Mouse (Mus musculus): Measurements from ENCODE around the gene D6Ertd527e. TPM values are rescaled to one million over a fixed set of nuclear protein-coding genes. Genes with fewer than 3 reads are reported as not detected.
A peak's percentile ranks its signal among the peaks of the same experiment; 100 is the strongest.

Gene D6Ertd527e
- polyA plus RNA-seq, 1 experiment from 2014 or later: 0.17 TPM

- ATAC-seq (ENCODE audit: insufficient read depth, low FRiP score, low TSS enrichment) (no peak), DNase-seq (ENCODE audit: low spot score) (no peak)
- Histone ChIP-seq H3K27ac (ENCODE audit: low read depth, low read length) (no peak overlapping the region), H3K4me1 (ENCODE audit: control insufficient read depth, insufficient read depth, low read length) (no peaks in the 10 kb centered on the region), H3K36me3 (ENCODE audit: control insufficient read depth, insufficient read depth, low read length) (no peaks in the 10 kb centered on the region), H3K4me3 (ENCODE audit: low read depth, low read length) (no peak overlapping the region), H3K9me3 (ENCODE audit: control insufficient read depth, low read length) (no peaks in the 10 kb centered on the region), H3K9ac (ENCODE audit: low read length) (no peak overlapping the region), H3K27me3 (ENCODE audit: control insufficient read depth, insufficient read depth, low read length) (no peaks in the 10 kb centered on the region), H3K4me2 (ENCODE audit: low read depth) (no peak overlapping the region)
- 78% methylated on average over 21 of the region's 21 CpGs for WGBS
Measured at GRCm38 (mm10) chr6:87152461-87153230, 48.1 kb downstream of the D6Ertd527e start.

- Histone ChIP-seq H3K9me3 (ENCODE audit: control insufficient read depth, low read length) (no peaks in the 10 kb centered on the region), H3K4me1 (ENCODE audit: control insufficient read depth, insufficient read depth, low read length) (no peaks in the 10 kb centered on the region), H3K4me2 (ENCODE audit: low read depth) (no peak overlapping the region), H3K27ac (ENCODE audit: low read depth, low read length) (no peak overlapping the region), H3K9ac (ENCODE audit: low read length) (no peak overlapping the region), H3K27me3 (ENCODE audit: control insufficient read depth, insufficient read depth, low read length) (no peaks in the 10 kb centered on the region), H3K36me3 (ENCODE audit: control insufficient read depth, insufficient read depth, low read length) (no peaks in the 10 kb centered on the region), H3K4me3 (ENCODE audit: low read depth, low read length) (no peak overlapping the region)
- WGBS: 92% methylated on average over 7 of the region's 7 CpGs
- DNase-seq (ENCODE audit: low spot score): no peak
- no peak for ATAC-seq (ENCODE audit: insufficient read depth, low FRiP score, low TSS enrichment)
Measured at GRCm38 (mm10) chr6:87153231-87153580, 48.7 kb downstream of the D6Ertd527e start.

- Histone ChIP-seq H3K9ac (ENCODE audit: low read length) (no peak overlapping the region), H3K4me1 (ENCODE audit: control insufficient read depth, insufficient read depth, low read length) (no peaks in the 10 kb centered on the region), H3K27me3 (ENCODE audit: control insufficient read depth, insufficient read depth, low read length) (no peaks in the 10 kb centered on the region), H3K9me3 (ENCODE audit: control insufficient read depth, low read length) (no peaks in the 10 kb centered on the region), H3K4me2 (ENCODE audit: low read depth) (no peak overlapping the region), H3K36me3 (ENCODE audit: control insufficient read depth, insufficient read depth, low read length) (no peaks in the 10 kb centered on the region), H3K27ac (ENCODE audit: low read depth, low read length) (no peak overlapping the region), H3K4me3 (ENCODE audit: low read depth, low read length) (no peak overlapping the region)
- WGBS: 84% methylated on average over 3 of the region's 3 CpGs
- DNase-seq (ENCODE audit: low spot score) (no peak), ATAC-seq (ENCODE audit: insufficient read depth, low FRiP score, low TSS enrichment) (no peak)
Measured at GRCm38 (mm10) chr6:87153836-87154235, 49.3 kb downstream of the D6Ertd527e start.

GRCm38 (mm10) chr6:87158062-87158623 lies 53.6 kb downstream of the D6Ertd527e start:
- Histone ChIP-seq H3K9me3 (ENCODE audit: control insufficient read depth, low read length) (no peaks in the 10 kb centered on the region), H3K36me3 (ENCODE audit: control insufficient read depth, insufficient read depth, low read length) (no peaks in the 10 kb centered on the region), H3K4me1 (ENCODE audit: control insufficient read depth, insufficient read depth, low read length) (0 out of 2 replicates have a peak, but pooled peaks cover 2% of the 10 kb centered on the region), H3K27ac (ENCODE audit: low read depth, low read length) (no peak overlapping the region), H3K4me2 (ENCODE audit: low read depth) (no peak overlapping the region), H3K9ac (ENCODE audit: low read length) (no peak overlapping the region), H3K27me3 (ENCODE audit: control insufficient read depth, insufficient read depth, low read length) (no peaks in the 10 kb centered on the region), H3K4me3 (ENCODE audit: low read depth, low read length) (no peak overlapping the region)
- 83% methylated on average over 7 of the region's 7 CpGs for WGBS
- no peak for ATAC-seq (ENCODE audit: insufficient read depth, low FRiP score, low TSS enrichment)
- DNase-seq (ENCODE audit: low spot score): no peak

- Histone ChIP-seq H3K9me3 (ENCODE audit: control insufficient read depth, low read length) (no peaks in the 10 kb centered on the region), H3K4me1 (ENCODE audit: control insufficient read depth, insufficient read depth, low read length) (0 out of 2 replicates have a peak, but pooled peaks cover 2% of the 10 kb centered on the region), H3K4me3 (ENCODE audit: low read depth, low read length) (no peak overlapping the region), H3K27me3 (ENCODE audit: control insufficient read depth, insufficient read depth, low read length) (no peaks in the 10 kb centered on the region), H3K4me2 (ENCODE audit: low read depth) (no peak overlapping the region), H3K9ac (ENCODE audit: low read length) (no peak overlapping the region), H3K27ac (ENCODE audit: low read depth, low read length) (peak overlapping the region; percentile 6; the same call in 1 of the 2 replicates), H3K36me3 (ENCODE audit: control insufficient read depth, insufficient read depth, low read length) (no peaks in the 10 kb centered on the region)
- WGBS: 61% methylated on average over 5 of the region's 5 CpGs
- DNase-seq (ENCODE audit: low spot score) (no peak), ATAC-seq (ENCODE audit: insufficient read depth, low FRiP score, low TSS enrichment) (no peak)
Measured at GRCm38 (mm10) chr6:87160196-87160595, 55.6 kb downstream of the D6Ertd527e start.

GRCm38 (mm10) chr6:87161391-87162263 lies 57.1 kb downstream of the D6Ertd527e start:
- Histone ChIP-seq H3K4me3 (ENCODE audit: low read depth, low read length) (no peak overlapping the region), H3K4me1 (ENCODE audit: control insufficient read depth, insufficient read depth, low read length) (0 out of 2 replicates have a peak, but pooled peaks cover 2% of the 10 kb centered on the region), H3K27ac (ENCODE audit: low read depth, low read length) (peak overlapping the region; percentile 34; the same call in 1 of the 2 replicates), H3K4me2 (ENCODE audit: low read depth) (no peak overlapping the region), H3K9me3 (ENCODE audit: control insufficient read depth, low read length) (no peaks in the 10 kb centered on the region), H3K27me3 (ENCODE audit: control insufficient read depth, insufficient read depth, low read length) (no peaks in the 10 kb centered on the region), H3K9ac (ENCODE audit: low read length) (no peak overlapping the region), H3K36me3 (ENCODE audit: control insufficient read depth, insufficient read depth, low read length) (no peaks in the 10 kb centered on the region)
- ATAC-seq (ENCODE audit: insufficient read depth, low FRiP score, low TSS enrichment): no peak
- no peak for DNase-seq (ENCODE audit: low spot score)
- WGBS: 70% methylated on average over 12 of the region's 12 CpGs

Other genes with a start within 250 kb of the D6Ertd527e start
- 83.2 and 91.5 TPM in 2 replicates for gene Nfu1, start 95.5 kb upstream of the D6Ertd527e start, polyA plus RNA-seq (2014; fragmentation: Nextera tagmentation; extraction: Ambion mirVana)
- gene Gfpt1, start 61.9 kb upstream of the D6Ertd527e start, polyA plus RNA-seq (2014; fragmentation: Nextera tagmentation; extraction: Ambion mirVana): 18.0 and 18.1 TPM in 2 replicates
- gene Antxr1, start 231.1 kb downstream of the D6Ertd527e start, polyA plus RNA-seq (2014; fragmentation: Nextera tagmentation; extraction: Ambion mirVana): 6.0 and 8.7 TPM in 2 replicates
- not detected in 2 replicates for gene Gkn1, start 246.2 kb downstream of the D6Ertd527e start, polyA plus RNA-seq (2014; fragmentation: Nextera tagmentation; extraction: Ambion mirVana)